8 mouse cellular contexts compared by ENCODE assay signal in the genomic region with DNA sequence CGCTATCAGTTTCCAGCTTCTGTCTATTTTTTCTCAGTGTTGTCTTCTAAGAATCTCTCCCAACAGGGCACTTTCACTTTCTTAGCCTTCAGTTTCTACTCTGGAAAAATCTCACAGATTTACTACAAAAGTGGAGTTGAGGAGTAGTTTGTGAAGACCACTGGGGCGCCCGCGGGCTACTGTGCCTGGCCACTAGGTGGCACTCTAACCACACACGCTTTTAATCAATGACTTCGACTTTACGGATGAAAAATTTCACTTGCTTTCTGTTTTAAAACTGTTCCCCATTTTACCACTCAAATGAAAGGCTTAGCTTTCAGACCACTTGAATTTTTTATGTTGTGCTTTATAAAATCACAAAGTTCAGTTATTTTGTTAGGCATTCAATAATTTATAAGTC.
A peak's percentile ranks its signal among the peaks of the same experiment; 100 is the strongest.
DNase-seq lines count a peak whose midpoint lies in the region; ATAC-seq and TF ChIP-seq lines count a peak whose summit lies in the region.

No protein-coding gene starts in this region.

- peak overlapping the region in 1 of 2 experiments; percentile 25; a peak in 2 of 4 replicates for H3K4me3 ChIP-seq in MEL (ENCODE audit: control insufficient read depth in 1 of 2, insufficient read depth in 1 of 2, low read depth in 2 of 2, low read length in 2 of 2)
- no peak overlapping the region for H3K4me3 ChIP-seq in forebrain, embryonic 10.5 days
- H3K4me3 ChIP-seq in hindbrain, embryonic 11.5 days (ENCODE audit: low read depth, low read length), result no peak overlapping the region

- H3K9ac ChIP-seq in MEL (ENCODE audit: control insufficient read depth, low read depth, low read length, poor library complexity, severe bottlenecking), result no peak overlapping the region
- no peak overlapping the region for H3K9ac ChIP-seq in hindbrain, embryonic 11.5 days (ENCODE audit: low read depth, low read length)

- peak; percentile 72 for DNase-seq in MEL (ENCODE audit: low read depth, low spot score)
- peak; percentile 17 to 19 for DNase-seq in adrenal gland, postnatal 4 days (ENCODE audit: low spot score in 2 of 2)
- peak; percentile 40 for DNase-seq in forebrain, embryonic 10.5 days (ENCODE audit: extremely low spot score, low spot score)
- DNase-seq in hindbrain, embryonic 11.5 days (ENCODE audit: low spot score), result peak; percentile 81
- peak; percentile 64 to 71 for DNase-seq in left cerebral cortex, adult 18-20 months (ENCODE audit: low spot score in 2 of 2)
- peak; percentile 15 for DNase-seq in skeletal muscle tissue, adult 2 months (ENCODE audit: low read depth, low spot score)

- H3K79me2 ChIP-seq in MEL (ENCODE audit: control insufficient read depth, insufficient read depth, low read length, poor library complexity), result no peaks in the 10 kb centered on the region

- H3K4me1 ChIP-seq in MEL (ENCODE audit: control insufficient read depth in 1 of 2, insufficient read depth in 2 of 2, low read length in 2 of 2), result no peaks in the 10 kb centered on the region; a peak in 1 of 4 replicates
- peaks cover 11% of the 10 kb centered on the region for H3K4me1 ChIP-seq in forebrain, embryonic 10.5 days
- H3K4me1 ChIP-seq in hindbrain, embryonic 11.5 days (replicated peaks; ENCODE audit: control insufficient read depth, insufficient read depth, low read length), result no peaks in the 10 kb centered on the region

- no peak for TF ChIP-seq POLR2A in MEL (IDR thresholded peaks at IDR 0.05; ENCODE audit: control insufficient read depth in 1 of 2, insufficient read depth in 1 of 2, low read depth in 1 of 2, low read length in 2 of 2, poor library complexity in 1 of 2)

- H3K9me3 ChIP-seq in MEL (replicated peaks; ENCODE audit: insufficient read depth, low read length), result no peaks in the 10 kb centered on the region
- no peaks in the 10 kb centered on the region for H3K9me3 ChIP-seq in forebrain, embryonic 10.5 days
- H3K9me3 ChIP-seq in hindbrain, embryonic 11.5 days (ENCODE audit: control insufficient read depth, low read length), result no peaks in the 10 kb centered on the region

- H3K4me2 ChIP-seq in hindbrain, embryonic 11.5 days (replicated peaks; ENCODE audit: low read depth, low read length), result no peak overlapping the region

- peak; percentile 91 for TF ChIP-seq RAD21 in MEL (IDR thresholded peaks at IDR 0.05; ENCODE audit: low read depth, low read length)

- H3K27me3 ChIP-seq in MEL (ENCODE audit: control insufficient read depth in 1 of 2, insufficient read depth in 2 of 2, low read length in 2 of 2), result no peaks in the 10 kb centered on the region; a peak in 1 of 4 replicates
- H3K27me3 ChIP-seq in forebrain, embryonic 10.5 days (ENCODE audit: poor library complexity, severe bottlenecking), result no peaks in the 10 kb centered on the region
- H3K27me3 ChIP-seq in hindbrain, embryonic 11.5 days (ENCODE audit: control insufficient read depth, insufficient read depth, low read length), result no peaks in the 10 kb centered on the region

- 14% methylated on average over 7 of the region's 7 CpGs for WGBS in forebrain, embryonic 10.5 days
- 9% methylated on average over 7 of the region's 7 CpGs for WGBS in hindbrain, embryonic 11.5 days

- no peak for TF ChIP-seq EP300 in MEL (IDR thresholded peaks at IDR 0.05; ENCODE audit: low read depth in 1 of 2, low read length in 2 of 2)

- no peak overlapping the region for H3K27ac ChIP-seq in MEL (ENCODE audit: control insufficient read depth, low read depth, low read length)
- H3K27ac ChIP-seq in forebrain, embryonic 10.5 days, result no peak overlapping the region
- H3K27ac ChIP-seq in hindbrain, embryonic 11.5 days (ENCODE audit: low read depth, low read length), result no peak overlapping the region

- peak; percentile 75 to 91 (median 87) for TF ChIP-seq CTCF in MEL (IDR thresholded peaks at IDR 0.05 in 2 of 3, conservative IDR thresholded peaks at IDR 0.05 in 1 of 3; ENCODE audit: control insufficient read depth in 1 of 3, insufficient read depth in 1 of 3, low read depth in 2 of 3, low read length in 3 of 3, poor library complexity in 1 of 3, severe bottlenecking in 1 of 3)

- no peaks in the 10 kb centered on the region for H3K36me3 ChIP-seq in MEL (ENCODE audit: control insufficient read depth in 1 of 2, insufficient read depth in 2 of 2, low read length in 2 of 2)
- no peaks in the 10 kb centered on the region for H3K36me3 ChIP-seq in forebrain, embryonic 10.5 days (replicated peaks)
- H3K36me3 ChIP-seq in hindbrain, embryonic 11.5 days (ENCODE audit: control insufficient read depth, insufficient read depth, low read length), result no peaks in the 10 kb centered on the region

- ATAC-seq in hindbrain, embryonic 11.5 days (ENCODE audit: low FRiP score), result peak; percentile 30; the same call in 1 of the 2 replicates
- peak; percentile 95 for ATAC-seq in megakaryocyte-erythroid progenitor cell, adult 5-6 weeks (replicated peaks; ENCODE audit: low FRiP score, low TSS enrichment, poor library complexity, severe bottlenecking)
- no peak for ATAC-seq in activated CD4-positive, CD25-positive, alpha-beta regulatory T cell, adult 4 months

TF ChIP-seq in MEL, 35 proteins besides CTCF, POLR2A, EP300 and RAD21:
- TF ChIP-seq USF2 (IDR thresholded peaks at IDR 0.05; ENCODE audit: borderline replicate concordance in 1 of 2, insufficient read depth in 1 of 2, low read depth in 1 of 2, low read length in 2 of 2) (no peak), UBTF (IDR thresholded peaks at IDR 0.05; ENCODE audit: borderline replicate concordance, insufficient read depth, low read depth, low read length) (no peak), TBP (IDR thresholded peaks at IDR 0.05; ENCODE audit: low read depth, low read length) (no peak), BHLHE40 (IDR thresholded peaks at IDR 0.05; ENCODE audit: borderline replicate concordance, low read depth, low read length) (0 out of 2 replicates have a peak, but pooled peaks have one; percentile 17), NELFE (IDR thresholded peaks at IDR 0.05; ENCODE audit: low read depth, low read length) (no peak), ZC3H11A (IDR thresholded peaks at IDR 0.05; ENCODE audit: low read depth, low read length) (peak; percentile 81), GATA1 (IDR thresholded peaks at IDR 0.05; ENCODE audit: low read depth, low read length) (no peak), MEF2A (IDR thresholded peaks at IDR 0.05; ENCODE audit: extremely low read depth, insufficient replicate concordance, low read depth, low read length, poor library complexity, severe bottlenecking) (no peak), MAFK (IDR thresholded peaks at IDR 0.05; ENCODE audit: borderline replicate concordance, low read depth, low read length) (no peak), ZNF384 (IDR thresholded peaks at IDR 0.05; ENCODE audit: low read depth, low read length) (no peak), RCOR1 (IDR thresholded peaks at IDR 0.05; ENCODE audit: low read depth, low read length) (no peak), MYC (IDR thresholded peaks at IDR 0.05; ENCODE audit: low read depth, low read length) (no peak), SMC3 (IDR thresholded peaks at IDR 0.05; ENCODE audit: low read depth, low read length) (peak; percentile 90), MAZ (IDR thresholded peaks at IDR 0.05; ENCODE audit: low read depth, low read length) (no peak), HCFC1 (IDR thresholded peaks at IDR 0.05; ENCODE audit: low read depth, low read length) (no peak), POLR2AphosphoS5 (IDR thresholded peaks at IDR 0.05; ENCODE audit: borderline replicate concordance, low read depth, low read length) (no peak)

Comparison
In these comparisons a context has a peak if more than half of its experiments do, and no peak if none do; other contexts are left out.
1. DNase-seq: peak in every context shown above with its lines; median percentile 81 in hindbrain, embryonic 11.5 days; 72 in MEL; 68 in left cerebral cortex, adult 18-20 months; 40 in forebrain, embryonic 10.5 days; 18 in adrenal gland, postnatal 4 days; 15 in skeletal muscle tissue, adult 2 months.